Mouse (Mus musculus) heart, adult 2 months (tissue): Measurements from ENCODE around the gene Cd79b. TPM values are rescaled to one million over a fixed set of nuclear protein-coding genes. Genes with fewer than 3 reads are reported as not detected.

Experiments
- DNase-seq, 2 experiments: peaks; one replicate each; pipeline ENCODE4 v3.0.0; 2021
- H3K27ac ChIP-seq: fragments of 200-600 bp; 2 replicates; pipeline ENCODE4 v1.8.1; 2022
- H3K27me3 ChIP-seq: fragments of 200-500 bp; 2 replicates; pipeline ENCODE4 v1.6.1; 2012; ENCODE audit warnings: mild to moderate bottlenecking, low read length, inconsistent platforms, mixed read lengths; ENCODE audit not compliant: control insufficient read depth, insufficient read depth
- H3K36me3 ChIP-seq: fragments of 200-500 bp; 2 replicates; pipeline ENCODE4 v1.6.1; 2012; ENCODE audit warnings: low read length, inconsistent platforms; ENCODE audit not compliant: control insufficient read depth, insufficient read depth
- H3K4me1 ChIP-seq: fragments of 200-500 bp; 2 replicates; pipeline ENCODE4 v1.6.1; 2011; ENCODE audit warnings: low read length; ENCODE audit not compliant: control insufficient read depth, insufficient read depth
- H3K4me3 ChIP-seq: fragments of 200-600 bp; 2 replicates; pipeline ENCODE4 v1.8.1; 2022
- H3K79me2 ChIP-seq: fragments of 200-500 bp; replicated peaks from 2 replicates; pipeline ENCODE4 v1.6.1; 2012; ENCODE audit warnings: mild to moderate bottlenecking, inconsistent platforms, low read length, moderate library complexity, mixed read lengths; ENCODE audit not compliant: control insufficient read depth, insufficient read depth
- H3K9ac ChIP-seq: fragments of 200-500 bp; 2 replicates; pipeline ENCODE4 v1.6.1; 2012; ENCODE audit warnings: low read depth, mild to moderate bottlenecking, control low read depth, inconsistent platforms, low read length, mixed read lengths
- CTCF ChIP-seq: fragments of 200-600 bp; IDR thresholded peaks from 2 replicates; pipeline ENCODE4 v1.8.1; 2022; ENCODE audit warnings: antibody characterized with exemption, mild to moderate bottlenecking, moderate library complexity
- EP300 ChIP-seq: fragments of 200-500 bp; IDR thresholded peaks from 2 replicates; pipeline ENCODE4 v1.6.1; 2011; ENCODE audit warnings: low read depth, low read length, control low read depth; ENCODE audit not compliant: insufficient read depth
- POLR2A ChIP-seq: fragments of 200-500 bp; IDR thresholded peaks from 2 replicates; pipeline ENCODE4 v1.6.1; 2011; ENCODE audit warnings: mild to moderate bottlenecking, low read depth, low read length, control low read depth; ENCODE audit not compliant: insufficient read depth
- WGBS: fragments of 180-500 bp; shearing (Covaris S2); methylation state at CpG from one replicate; pipeline ENCODE4 v1.1.7; 2018; 5-methylcytosine and 5-hydroxymethylcytosine counted together
- intact Hi-C: fragments of 180-260 bp; cut with DNase I; formaldehyde crosslinking; loops from one replicate; pipeline ENCODE4 v1.15.1; 2025
- polyA plus RNA-seq: library from polyadenylated mRNA; depleted of rRNA; stranded (reverse); fragments of >200 nt; gene quantifications from 2 replicates; pipeline ENCODE4 v1.2.3, GENCODE M21; 2012
- total RNA-seq, 2 experiments: library from RNA; stranded (reverse); gene quantifications; 2 replicates each; pipeline ENCODE4 v1.2.3; 2021

Cd79b gene
- total and polyA plus RNA-seq, 3 experiments, result 1.7 to 10.1 (median 3.0) TPM

DNA sequence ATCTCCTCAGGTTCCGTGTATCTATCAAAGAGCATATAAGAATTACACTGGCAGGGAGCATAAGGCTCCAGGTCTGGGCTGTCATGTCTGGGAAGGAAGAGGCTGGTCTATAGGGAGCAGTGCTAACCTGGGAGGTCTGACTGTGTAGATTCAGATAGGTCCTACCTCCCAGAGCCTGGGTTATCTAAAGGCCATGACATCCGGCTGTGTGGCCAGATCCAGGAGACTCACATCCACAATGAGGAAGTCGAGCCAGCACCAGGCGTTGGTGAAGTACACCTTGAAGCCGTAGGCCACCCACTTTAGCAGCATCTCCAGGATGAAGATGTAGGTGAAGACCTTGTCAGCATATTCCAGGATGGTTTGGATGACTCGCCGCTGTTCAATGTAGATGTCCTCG lies 11.9 kb upstream of the Cd79b start:
- H3K27me3 ChIP-seq, result no peaks in the 10 kb centered on the region
- intact Hi-C loops, result no loop called here
- H3K27ac ChIP-seq, result no peak overlapping the region
- no peak overlapping the region for H3K9ac ChIP-seq
- TF ChIP-seq POLR2A, result no peak
- no peak for TF ChIP-seq EP300
- no peak for TF ChIP-seq CTCF
- no peak overlapping the region for H3K4me3 ChIP-seq
- no peaks in the 10 kb centered on the region for H3K36me3 ChIP-seq
- peaks cover 3% of the 10 kb centered on the region for H3K4me1 ChIP-seq
- no peak for DNase-seq
- 65% methylated on average over 8 of the region's 8 CpGs for WGBS
- H3K79me2 ChIP-seq, result no peaks in the 10 kb centered on the region

DNA sequence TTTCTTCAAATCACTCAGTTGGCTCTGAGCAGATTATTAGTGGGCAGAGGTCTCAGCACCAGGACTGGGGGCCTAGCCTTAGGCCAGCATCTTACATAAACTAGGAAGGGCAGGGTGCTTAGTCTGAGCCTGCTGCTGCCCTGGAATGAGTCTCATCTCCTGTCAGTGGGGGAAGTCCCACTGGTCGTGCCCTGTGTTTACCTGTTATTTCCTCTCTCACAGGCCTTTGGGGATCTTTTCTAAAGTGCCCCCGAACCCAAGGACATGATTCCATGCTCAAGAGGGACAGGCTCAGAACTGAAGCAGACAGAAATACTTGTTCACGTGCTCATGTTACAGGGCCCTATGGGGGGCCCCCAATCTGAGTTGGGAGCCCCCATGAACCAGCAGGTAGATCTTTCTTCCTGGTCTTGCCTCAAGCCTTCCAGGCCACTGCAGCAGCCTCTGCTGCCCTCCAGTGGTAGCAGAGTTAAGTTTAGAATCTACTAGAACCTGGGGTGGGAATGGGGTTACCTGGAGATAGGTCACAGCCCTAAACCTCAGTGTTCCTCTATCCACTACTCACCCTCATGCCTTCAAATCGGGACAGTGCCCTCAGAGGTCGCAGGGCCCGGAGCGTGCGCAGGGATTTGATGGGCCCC lies 11.1 kb upstream of the Cd79b start:
- Histone ChIP-seq H3K4me3 (no peak overlapping the region), H3K27ac (no peak overlapping the region), H3K9ac (no peak overlapping the region), H3K4me1 (peaks cover 3% of the 10 kb centered on the region), H3K36me3 (no peaks in the 10 kb centered on the region), H3K27me3 (no peaks in the 10 kb centered on the region), H3K79me2 (no peaks in the 10 kb centered on the region)
- WGBS, result 65% methylated on average over 8 of the region's 8 CpGs
- intact Hi-C loops, result loop anchor here (2.0 kb wide), 1 partner anchor 21 kb away; no protein-coding TSS in a partner anchor
- TF ChIP-seq POLR2A (no peak), CTCF (peak; percentile 80)
- DNase-seq, result peak; percentile 63

DNA sequence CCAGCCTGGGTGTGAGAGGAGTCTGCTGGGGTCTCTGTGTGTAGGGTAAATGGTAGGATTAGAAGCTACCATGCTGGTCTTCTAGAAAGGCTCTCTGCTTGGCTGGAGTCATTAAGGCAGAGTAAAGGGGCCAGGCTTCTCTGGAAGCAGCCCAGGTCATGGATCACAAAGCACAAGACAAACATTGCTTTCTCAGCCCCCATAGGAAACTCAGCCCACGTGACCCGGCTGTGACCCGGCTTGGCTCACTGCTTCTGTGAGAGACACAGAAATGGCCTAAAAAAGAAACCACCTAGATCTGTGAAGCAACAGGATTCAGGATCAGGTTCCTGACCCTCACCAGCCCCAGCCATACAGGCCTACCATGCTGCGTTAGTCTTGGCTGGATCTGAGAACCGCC lies 10.3 kb upstream of the Cd79b start:
- DNase-seq, result peak in 1 of 2 experiments; percentile 46
- intact Hi-C loops, result loop anchor here (2.0 kb wide), 1 partner anchor 20 kb away; no protein-coding TSS in a partner anchor
- Histone ChIP-seq H3K79me2 (no peaks in the 10 kb centered on the region), H3K36me3 (no peaks in the 10 kb centered on the region), H3K4me3 (no peak overlapping the region), H3K27ac (no peak overlapping the region), H3K27me3 (no peaks in the 10 kb centered on the region), H3K9ac (no peak overlapping the region), H3K4me1 (peaks cover 3% of the 10 kb centered on the region)
- no peak for TF ChIP-seq EP300
- no peak for TF ChIP-seq CTCF
- TF ChIP-seq POLR2A, result no peak
- WGBS, result 61% methylated on average over 5 of the region's 5 CpGs

DNA sequence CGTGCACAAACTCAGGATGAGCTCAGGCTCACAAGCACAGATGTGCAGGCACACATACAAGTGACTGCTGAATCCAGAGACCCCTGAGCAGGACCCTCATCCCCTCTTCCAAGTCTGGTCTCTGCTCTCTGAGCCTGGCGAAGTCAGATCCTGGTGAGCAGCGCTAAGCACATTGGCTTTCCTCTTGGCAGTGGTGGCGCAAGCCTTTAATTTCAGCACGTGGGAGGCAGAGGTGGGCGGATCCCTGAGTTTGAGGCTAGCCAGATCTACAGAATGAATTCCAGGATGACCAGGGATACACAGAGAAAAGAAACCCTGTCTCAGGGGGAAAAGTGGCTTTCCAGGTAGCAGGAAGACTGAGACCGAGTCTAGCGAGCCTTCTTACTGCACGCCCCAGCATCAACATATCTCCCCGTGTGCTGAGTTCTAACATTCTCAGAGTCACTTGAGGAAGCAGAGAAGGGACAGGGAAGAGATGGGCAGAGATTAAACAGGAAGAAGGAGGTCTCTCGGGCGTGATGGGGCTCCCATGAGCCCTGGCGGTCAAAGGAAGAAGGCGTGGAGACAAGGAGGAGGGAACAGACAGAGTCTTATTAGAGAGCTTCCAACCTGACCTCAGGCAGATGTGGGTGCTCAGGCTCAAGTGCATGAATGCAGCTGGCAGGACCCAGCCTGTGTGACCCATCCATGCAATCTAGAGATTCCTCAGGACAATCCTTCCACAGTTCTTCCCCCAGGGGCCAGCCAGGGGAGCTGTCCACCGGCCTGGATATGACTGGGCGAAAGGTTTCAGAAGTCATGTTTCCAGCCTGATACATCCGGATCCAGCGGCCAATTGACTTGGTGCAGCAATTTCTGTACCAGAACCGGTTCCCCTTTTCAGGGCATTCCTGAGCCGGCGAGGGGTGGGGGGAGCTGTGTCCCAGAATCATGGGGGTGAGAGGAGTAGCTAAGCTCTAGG lies 4.1 kb upstream of the Cd79b start:
- Histone ChIP-seq H3K79me2 (no peaks in the 10 kb centered on the region), H3K27ac (no peak overlapping the region; the same call in 1 of the 2 replicates), H3K4me1 (no peaks in the 10 kb centered on the region), H3K27me3 (no peaks in the 10 kb centered on the region), H3K4me3 (no peak overlapping the region), H3K36me3 (no peaks in the 10 kb centered on the region), H3K9ac (no peak overlapping the region)
- peak in 1 of 2 experiments; percentile 52 for DNase-seq
- TF ChIP-seq EP300 (no peak), CTCF (0 out of 2 replicates have a peak, but pooled peaks have one; percentile 12)
- WGBS, result 49% methylated on average over 21 of the region's 21 CpGs
- intact Hi-C loops, result no loop called here

DNA sequence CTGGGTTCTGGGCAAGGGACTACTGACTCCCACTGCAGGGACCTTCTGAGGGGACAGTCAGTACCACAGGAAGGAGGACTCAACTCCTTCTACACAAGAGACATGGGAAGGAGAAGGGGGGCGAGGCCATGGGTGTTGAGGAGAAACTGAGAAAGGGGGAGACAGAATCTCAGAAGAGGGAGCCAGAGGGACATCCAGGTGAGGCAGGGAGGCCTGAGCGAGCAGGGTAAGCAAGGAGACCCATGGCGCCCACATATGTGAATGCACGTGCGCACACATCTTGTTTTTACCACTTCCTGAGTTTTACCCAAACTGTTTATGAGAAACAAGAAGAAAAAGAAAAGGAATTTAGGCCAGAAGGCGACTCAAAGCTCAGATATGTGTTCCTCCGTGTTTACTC lies 3.2 kb upstream of the Cd79b start:
- WGBS, result 78% methylated on average over 7 of the region's 7 CpGs
- Histone ChIP-seq H3K9ac (no peak overlapping the region), H3K79me2 (no peaks in the 10 kb centered on the region), H3K27me3 (no peaks in the 10 kb centered on the region), H3K4me1 (no peaks in the 10 kb centered on the region), H3K27ac (no peak overlapping the region), H3K36me3 (no peaks in the 10 kb centered on the region), H3K4me3 (no peak overlapping the region)
- TF ChIP-seq EP300, result no peak
- no peak for TF ChIP-seq POLR2A
- no peak for TF ChIP-seq CTCF
- DNase-seq, result no peak
- intact Hi-C loops, result no loop called here

DNA sequence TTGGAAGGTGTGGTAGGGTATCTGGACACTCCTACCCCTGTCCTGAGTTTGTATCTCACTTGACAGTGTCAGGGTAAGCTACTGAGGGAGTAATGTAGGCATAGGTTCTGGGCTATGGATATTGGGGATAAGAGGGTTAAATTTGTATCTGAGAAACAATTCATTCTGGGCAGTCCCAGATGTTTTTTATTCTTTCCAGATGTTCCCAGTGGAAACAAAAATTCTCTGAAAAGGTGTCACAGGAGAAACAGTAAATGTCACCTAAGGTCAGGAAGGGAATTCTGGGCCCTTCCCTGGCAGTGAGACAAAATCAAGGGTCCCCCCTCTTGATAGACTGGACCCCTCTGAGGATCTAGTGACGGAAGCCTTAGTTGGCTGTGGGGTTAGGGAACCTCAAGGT lies 1.9 kb upstream of the Cd79b start:
- Histone ChIP-seq H3K27me3 (no peaks in the 10 kb centered on the region), H3K36me3 (no peaks in the 10 kb centered on the region), H3K79me2 (no peaks in the 10 kb centered on the region), H3K27ac (no peak overlapping the region), H3K4me3 (no peak overlapping the region), H3K4me1 (no peaks in the 10 kb centered on the region), H3K9ac (no peak overlapping the region)
- intact Hi-C loops, result no loop called here
- TF ChIP-seq EP300 (no peak), POLR2A (no peak), CTCF (no peak)
- WGBS, result 100% methylated on average over 1 of the region's 1 CpGs
- DNase-seq, result no peak
